Mouse (Mus musculus) testis, adult 10 weeks (tissue): ENCODE results near the gene 9130019O22Rik. TPM values are rescaled to one million over a fixed set of nuclear protein-coding genes. Genes with fewer than 3 reads are reported as not detected.

ENCODE experiments used
- polyA plus RNA-seq: library from polyadenylated mRNA; stranded (reverse); fragments of 350-450 nt; fragmentation: Illumina TruSeq; extraction: RNeasy Lipid Tissue Mini Kit (QIAGEN cat#74804); gene quantifications from one replicate; pipeline ENCODE4 v1.2.3, GENCODE M21; 2014; ENCODE audit warnings: low read depth, low replicate concordance

The 9130019O22Rik gene
- 0.20 TPM for polyA plus RNA-seq

DNA sequence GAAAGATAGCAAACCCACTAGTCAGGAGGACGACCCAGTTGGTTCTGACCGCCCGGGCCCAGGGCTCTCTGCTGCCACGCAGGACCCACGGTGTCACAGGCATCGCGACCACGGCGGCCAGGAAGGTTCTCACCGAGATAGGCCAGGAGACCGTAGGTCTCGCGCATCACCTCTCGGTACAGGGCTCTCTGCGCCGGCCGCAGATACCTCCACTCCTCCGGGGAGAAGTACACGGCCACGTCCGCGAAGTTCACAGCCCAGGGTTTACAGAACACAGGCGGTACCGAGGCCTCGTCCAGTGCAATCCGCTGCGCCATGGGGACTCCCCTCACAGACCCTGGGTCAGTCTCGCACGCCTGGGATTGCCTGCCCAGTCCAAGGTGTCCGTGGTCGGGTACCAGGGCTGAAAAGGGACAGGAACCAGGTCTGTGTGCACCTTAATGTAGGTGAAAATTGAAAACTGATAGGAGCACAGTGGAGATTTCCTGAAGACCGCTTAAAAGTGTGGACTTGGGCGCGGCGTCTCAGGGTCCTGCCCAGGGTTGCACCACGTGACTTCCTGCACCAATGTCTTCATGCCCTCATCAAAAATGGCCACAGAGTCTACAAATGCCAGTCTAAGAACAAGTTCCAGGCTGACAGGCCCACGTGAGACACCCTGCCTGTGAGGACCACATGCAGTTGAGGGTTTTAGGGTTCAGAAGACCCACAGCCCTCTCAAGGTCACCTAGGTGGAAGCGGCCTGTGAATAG is at the start of gene 9130019O22Rik:
Gene 9130019O22Rik, minus strand, starts transcription at position 526 of the 752 bp plus-strand sequence.

DNA sequence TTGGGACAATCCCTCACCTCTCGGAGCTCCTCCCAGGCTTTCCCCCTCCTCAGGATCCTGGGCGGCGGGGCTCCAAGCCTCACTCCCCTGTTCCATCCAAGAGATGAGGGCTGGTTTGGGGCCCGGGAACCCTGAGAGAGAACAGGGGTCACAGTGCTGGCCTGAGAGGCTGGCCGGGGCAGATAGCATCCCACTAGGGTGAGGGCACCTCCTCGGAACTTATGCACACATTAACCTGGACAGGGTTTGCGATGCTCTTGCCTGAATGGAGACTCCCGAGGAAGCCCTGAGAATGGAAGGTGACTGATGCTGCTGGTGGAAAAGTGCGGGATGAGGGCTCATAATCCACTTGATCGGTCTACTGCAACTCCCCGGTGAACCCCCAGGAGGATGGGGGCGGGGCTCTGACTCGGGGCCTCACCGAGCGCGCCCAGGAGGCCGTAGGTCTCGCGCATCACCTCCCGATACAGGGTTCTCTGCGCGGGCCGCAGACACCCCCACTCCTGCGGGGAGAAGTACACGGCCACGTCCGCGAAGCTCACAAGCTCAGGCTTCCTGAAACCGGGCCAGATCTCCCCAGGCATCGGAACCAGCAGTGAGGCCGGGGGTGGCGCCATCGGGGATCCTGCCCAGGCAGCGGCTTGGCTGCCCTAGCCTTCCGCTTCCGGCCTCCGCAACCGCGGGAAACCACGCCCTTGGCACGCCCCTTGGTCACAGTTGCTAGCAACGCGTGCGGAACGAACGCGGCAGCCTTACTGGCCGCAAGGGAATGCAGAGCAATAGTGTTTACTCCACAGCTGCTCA is 34.6 kb upstream of the 9130019O22Rik start, which contains the start of gene Zfp688:
Gene Zfp688, minus strand, starts transcription at position 681 of the 804 bp plus-strand sequence.

DNA sequence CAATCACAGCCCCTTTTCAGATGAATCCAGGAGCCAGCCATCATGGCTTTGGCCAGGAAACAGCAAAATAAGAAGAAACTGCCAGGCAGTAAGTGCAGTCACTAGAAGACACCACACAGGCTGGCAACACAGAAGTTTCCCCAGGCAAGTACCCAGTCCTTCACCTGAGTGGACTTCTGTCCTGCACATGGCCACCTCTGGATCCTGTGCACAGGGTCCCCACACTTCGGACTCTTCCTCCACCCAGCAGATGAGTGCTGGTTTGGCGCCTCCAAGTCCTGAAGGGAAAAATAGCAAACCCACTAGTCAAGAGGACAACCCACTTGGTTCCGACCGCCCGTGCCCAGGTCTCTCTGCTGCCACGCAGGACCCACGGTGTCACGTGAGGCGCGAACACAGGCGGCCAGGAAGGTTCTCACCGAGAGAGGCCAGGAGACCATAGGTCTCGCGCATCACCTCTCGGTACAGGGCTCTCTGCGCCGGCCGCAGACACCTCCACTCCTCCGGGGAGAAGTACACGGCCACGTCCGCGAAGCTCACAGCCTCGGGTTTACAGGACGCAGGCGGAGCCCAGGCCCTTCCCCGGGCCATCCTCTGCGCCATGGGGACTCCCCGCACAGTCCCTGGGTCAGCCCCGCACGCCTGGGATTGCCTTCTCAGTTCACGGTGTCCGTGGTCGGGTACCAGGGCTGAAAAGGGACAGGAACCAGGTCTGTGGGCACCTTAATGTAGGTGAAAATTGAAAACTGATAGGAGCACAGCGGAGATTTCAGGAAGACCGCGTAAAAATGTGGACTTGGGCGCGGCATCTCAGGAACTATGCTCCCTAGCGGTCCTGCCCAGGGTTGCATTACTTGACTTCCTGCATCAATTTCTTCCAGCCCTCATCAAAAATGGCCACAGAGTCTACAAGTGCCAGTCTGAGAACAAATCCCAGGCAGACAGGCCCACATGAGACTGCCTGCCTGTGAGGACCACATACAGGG is 19.3 kb upstream of the 9130019O22Rik start, which contains the start of gene Zfp764:
Gene Zfp764, minus strand, starts transcription at position 821 of the 986 bp plus-strand sequence.

DNA sequence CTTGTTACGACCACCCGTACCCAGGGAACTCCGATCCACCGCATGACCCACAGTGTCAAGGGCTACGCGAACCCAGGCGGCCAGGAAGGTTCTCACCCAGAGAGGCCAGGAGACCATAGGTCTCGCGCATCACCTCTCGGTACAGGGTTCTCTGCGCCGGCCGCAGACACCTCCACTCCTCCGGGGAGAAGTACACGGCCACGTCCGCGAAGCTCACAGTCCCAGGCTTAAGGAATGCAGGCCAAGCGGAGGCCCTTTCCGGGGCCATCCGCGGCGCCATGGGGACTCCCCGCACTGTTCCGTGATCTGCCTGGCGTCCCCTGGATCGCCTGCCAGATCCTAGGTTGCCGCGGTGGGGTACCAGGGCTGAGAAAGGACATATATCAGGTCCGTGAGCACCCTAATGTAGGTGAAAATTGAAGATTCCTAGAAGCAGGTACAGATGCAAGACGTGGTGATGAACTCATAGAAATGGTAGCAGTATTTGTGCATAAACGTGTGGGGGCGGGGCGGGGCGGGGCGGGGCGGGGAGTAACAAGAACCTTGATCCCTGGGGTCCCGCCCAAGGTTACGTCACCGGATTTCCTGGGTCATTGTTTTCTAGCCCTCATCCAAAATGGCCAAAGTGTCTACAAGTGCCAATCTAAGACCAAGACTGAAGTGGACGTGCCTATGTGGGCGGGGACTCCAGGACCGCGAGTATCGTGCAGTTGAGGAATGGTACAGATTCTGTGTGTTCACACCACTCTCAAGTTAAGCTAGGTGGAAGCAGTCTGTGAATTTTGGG is 6.4 kb upstream of the 9130019O22Rik start, which contains the start of gene E430018J23Rik:
Gene E430018J23Rik, minus strand, starts transcription at position 473 of the 787 bp plus-strand sequence.

DNA sequence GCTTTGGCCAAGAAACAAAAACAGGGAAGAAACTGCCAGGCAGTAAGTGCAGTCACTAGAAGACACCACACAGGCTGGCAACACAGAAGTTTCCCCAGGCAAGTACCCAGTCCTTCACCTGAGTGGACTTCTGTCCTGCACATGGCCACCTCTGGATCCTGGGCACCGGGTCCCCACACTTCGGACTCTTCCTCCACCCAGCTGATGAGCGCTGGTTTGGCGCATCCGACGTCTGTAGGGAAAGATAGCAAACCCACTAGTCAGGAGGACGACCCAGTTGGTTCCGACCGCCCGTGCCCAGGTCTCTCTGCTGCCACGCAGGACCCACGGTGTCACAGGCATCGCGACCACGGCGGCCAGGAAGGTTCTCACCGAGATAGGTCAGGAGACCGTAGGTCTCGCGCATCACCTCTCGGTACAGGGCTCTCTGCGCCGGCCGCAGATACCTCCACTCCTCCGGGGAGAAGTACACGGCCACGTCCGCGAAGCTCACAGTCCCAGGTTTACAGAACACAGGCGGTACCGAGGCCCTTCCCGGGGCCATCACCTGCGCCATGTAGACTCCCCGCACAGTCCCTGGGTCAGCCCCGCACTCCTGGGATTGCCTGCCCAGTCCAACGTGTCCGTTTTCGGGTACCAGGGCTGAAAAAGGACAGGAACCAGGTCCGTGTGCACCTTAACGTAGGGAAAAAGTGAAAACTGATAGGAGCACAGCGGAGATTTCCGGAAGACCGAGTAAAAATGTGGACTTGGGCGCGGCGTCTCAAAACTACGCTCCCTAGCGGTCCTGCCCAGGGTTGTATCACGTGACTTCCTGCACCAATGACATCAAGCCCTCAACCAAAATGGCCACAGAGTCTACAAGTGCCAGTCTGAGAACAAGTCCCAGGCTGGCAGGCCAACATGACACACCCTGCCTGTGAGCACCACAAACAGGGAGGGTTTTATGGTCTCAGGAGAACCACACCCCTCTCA is 11.4 kb downstream of the 9130019O22Rik start, which contains the start of gene Zfp747:
Gene Zfp747, minus strand, starts transcription at position 780 of the 975 bp plus-strand sequence.

DNA sequence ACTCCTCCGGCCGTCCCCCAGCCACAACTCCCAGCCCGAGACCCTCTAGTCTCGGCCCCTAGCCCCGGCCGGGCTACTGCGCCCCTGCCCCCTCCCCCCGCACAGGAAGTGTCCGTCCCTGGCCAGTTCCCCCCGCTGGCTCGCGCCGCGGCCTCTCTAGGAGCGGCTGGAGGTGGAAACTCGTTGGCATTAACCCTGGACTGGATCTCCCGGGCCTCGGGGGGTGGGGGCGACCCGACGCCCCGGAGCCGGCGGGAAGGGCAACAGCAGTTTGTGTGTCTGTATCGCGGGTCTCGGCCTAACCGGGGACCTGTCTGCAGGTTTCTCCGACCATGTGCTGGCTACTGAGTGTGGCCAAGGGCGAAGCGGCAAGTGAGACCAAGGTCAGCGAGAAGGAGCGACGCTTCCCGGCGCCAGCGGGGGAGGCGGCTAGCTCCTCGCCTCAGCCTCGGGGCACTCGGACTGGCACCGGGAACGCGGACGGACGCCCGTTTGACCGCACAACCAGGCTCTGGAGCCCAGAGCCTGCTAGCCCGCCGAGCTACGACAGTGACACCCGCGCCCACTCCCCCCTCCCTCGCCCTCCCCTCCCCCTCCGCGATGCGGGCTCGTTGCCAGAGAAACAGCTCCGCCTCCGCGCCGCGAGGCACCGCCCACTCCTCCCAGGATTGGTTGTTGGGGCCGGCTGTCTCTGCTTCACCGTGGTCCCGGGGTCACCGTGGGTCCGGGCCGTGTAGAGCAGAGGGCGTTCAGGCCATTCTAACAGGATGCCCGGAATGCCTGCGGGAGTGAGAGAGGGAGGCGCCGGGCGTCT is 41.2 kb downstream of the 9130019O22Rik start, which contains the start of gene Zfp768:
Gene Zfp768, minus strand, starts transcription at position 78 of the 814 bp plus-strand sequence.

Other genes starting within 250 kb of the 9130019O22Rik start
- 0.07 TPM for gene Spn, start 249.3 kb downstream of the 9130019O22Rik start, polyA plus RNA-seq
- 8.9 TPM for gene Cd2bp2, start 191.1 kb downstream of the 9130019O22Rik start, polyA plus RNA-seq
- 1.6 TPM for gene Tbc1d10b, start 178.7 kb downstream of the 9130019O22Rik start, polyA plus RNA-seq
- gene Mylpf, start 178.3 kb downstream of the 9130019O22Rik start, polyA plus RNA-seq, result not detected
- gene Zfp553, start 154.1 kb downstream of the 9130019O22Rik start, polyA plus RNA-seq, result 1.1 TPM
- 0.53 TPM for gene Sept1, start 154.0 kb downstream of the 9130019O22Rik start, polyA plus RNA-seq
- gene Zfp771, start 142.9 kb downstream of the 9130019O22Rik start, polyA plus RNA-seq, result 6.9 TPM
- gene Dctpp1, start 126.5 kb downstream of the 9130019O22Rik start, polyA plus RNA-seq, result 0.62 TPM
- gene Sephs2, start 113.1 kb downstream of the 9130019O22Rik start, polyA plus RNA-seq, result 126 TPM
- 0.22 TPM for gene Itgal, start 90.9 kb downstream of the 9130019O22Rik start, polyA plus RNA-seq
- 4.0 TPM for gene Zfp768, start 41.6 kb downstream of the 9130019O22Rik start, polyA plus RNA-seq
- 0.35 TPM for gene Zfp747, start 11.1 kb downstream of the 9130019O22Rik start, polyA plus RNA-seq
- 0.57 TPM for gene E430018J23Rik, start 6.5 kb upstream of the 9130019O22Rik start, polyA plus RNA-seq
- 0.14 TPM for gene Zfp764, start 19.7 kb upstream of the 9130019O22Rik start, polyA plus RNA-seq
- gene Zfp688, start 34.9 kb upstream of the 9130019O22Rik start, polyA plus RNA-seq, result 1.4 TPM
- 2.3 TPM for gene Zfp689, start 62.0 kb upstream of the 9130019O22Rik start, polyA plus RNA-seq
- gene Prr14, start 72.4 kb upstream of the 9130019O22Rik start, polyA plus RNA-seq, result 25.2 TPM
- gene Fbrs, start 92.0 kb upstream of the 9130019O22Rik start, polyA plus RNA-seq, result 12.3 TPM
- gene Srcap, start 124.8 kb upstream of the 9130019O22Rik start, polyA plus RNA-seq, result 6.5 TPM
- gene Gm42715, start 132.4 kb upstream of the 9130019O22Rik start, polyA plus RNA-seq, result 4.6 TPM
- not detected for gene Tmem265, start 174.2 kb upstream of the 9130019O22Rik start, polyA plus RNA-seq
- gene Phkg2, start 186.2 kb upstream of the 9130019O22Rik start, polyA plus RNA-seq, result 445 TPM
- gene Ccdc189, start 201.4 kb upstream of the 9130019O22Rik start, polyA plus RNA-seq, result 22.2 TPM
- gene Rnf40, start 201.6 kb upstream of the 9130019O22Rik start, polyA plus RNA-seq, result 6.3 TPM
- 7.4 TPM for gene Zfp629, start 228.6 kb upstream of the 9130019O22Rik start, polyA plus RNA-seq